In genomic region chr9:44085741-44086665, GRCm38 (mm10) we compare ENCODE assay signal across 9 mouse cellular contexts. TPM values are rescaled to one million over a fixed set of nuclear protein-coding genes. Genes with fewer than 3 reads are reported as not detected.
DNase-seq lines count a peak whose midpoint lies in the region; ATAC-seq and TF ChIP-seq lines count a peak whose summit lies in the region.
"Had no signal": no experiment of that assay in that cellular context is flagged by ENCODE, and none has a peak within 500 bp of the region (broad histone marks: within the 10 kb centered on the region; RNA-seq: fewer than 3 reads in every experiment).

No protein-coding gene starts in this region.

- no peak for DNase-seq in cerebellum, postnatal 4 days (ENCODE audit: low spot score in 2 of 2)
- DNase-seq in cerebellum, postnatal 25 days, result peak; percentile 93 to 96
- DNase-seq in heart, adult 8-10 months (ENCODE audit: low spot score), result peak; percentile 62
- DNase-seq in kidney, adult 2 months, result peak; percentile 88
- no peak for DNase-seq in thymus, postnatal 4 days

- no peaks in the 10 kb centered on the region for H3K27me3 ChIP-seq in kidney, adult 2 months (replicated peaks; ENCODE audit: control insufficient read depth, insufficient read depth, low read length)
- H3K27me3 ChIP-seq in liver, embryonic 12.5 days (replicated peaks), result peaks cover 83% of the 10 kb centered on the region
- 0 out of 2 replicates have a peak, but pooled peaks cover 6% of the 10 kb centered on the region for H3K27me3 ChIP-seq in stomach, embryonic 14.5 days (ENCODE audit: control insufficient read depth, insufficient read depth, low read length)

- no peak for TF ChIP-seq CTCF in kidney, adult 2 months (conservative IDR thresholded peaks at IDR 0.05; ENCODE audit: insufficient read depth, insufficient read length, low read depth, low read length)

- H3K27ac ChIP-seq in kidney, adult 2 months (ENCODE audit: insufficient read depth, low read depth, low read length), result peak overlapping the region; percentile 99
- H3K27ac ChIP-seq in liver, embryonic 12.5 days, result no peak overlapping the region
- H3K27ac ChIP-seq in stomach, embryonic 14.5 days (ENCODE audit: low read length), result no peak overlapping the region
- H3K27ac ChIP-seq: liver, embryonic 14.5 days had no signal

- H3K4me3 ChIP-seq in kidney, adult 2 months (ENCODE audit: insufficient read depth, low read depth, low read length), result peak overlapping the region; percentile 81
- no peak overlapping the region for H3K4me3 ChIP-seq in liver, embryonic 12.5 days
- no peak overlapping the region; the same call in 1 of the 2 replicates for H3K4me3 ChIP-seq in stomach, embryonic 14.5 days (ENCODE audit: low read depth, low read length)

- peaks cover 4% of the 10 kb centered on the region for H3K36me3 ChIP-seq in kidney, adult 2 months (ENCODE audit: control insufficient read depth, insufficient read depth, low read length)
- no peaks in the 10 kb centered on the region for H3K36me3 ChIP-seq in liver, embryonic 12.5 days
- peaks cover 3% of the 10 kb centered on the region; the same call in 1 of the 2 replicates for H3K36me3 ChIP-seq in stomach, embryonic 14.5 days (ENCODE audit: control insufficient read depth, insufficient read depth, low read length)

- TF ChIP-seq POLR2A in kidney, adult 2 months (IDR thresholded peaks at IDR 0.05; ENCODE audit: low read depth, low read length), result peak; percentile 66

- no peak overlapping the region for H3K9ac ChIP-seq in liver, embryonic 12.5 days
- no peak overlapping the region for H3K9ac ChIP-seq in stomach, embryonic 14.5 days (replicated peaks; ENCODE audit: low read depth, low read length)
- H3K9ac ChIP-seq: liver, embryonic 14.5 days had no signal

- ATAC-seq in cerebellum, adult (ENCODE audit: insufficient number of reproducible peaks, low FRiP score, low TSS enrichment), result peak; percentile 33; the same call in 1 of the 2 replicates
- no peak for ATAC-seq in liver, embryonic 12.5 days
- no peak for ATAC-seq in stomach, embryonic 14.5 days (ENCODE audit: insufficient number of reproducible peaks, insufficient read depth, low FRiP score, low read depth)

- H3K4me2 ChIP-seq in liver, embryonic 12.5 days, result peak overlapping the region; percentile 96
- peak overlapping the region; percentile 99 for H3K4me2 ChIP-seq in stomach, embryonic 14.5 days (replicated peaks; ENCODE audit: low read depth, low read length)

- WGBS in kidney, adult 2 months, result 46% methylated on average over 15 of the region's 15 CpGs
- 68% methylated on average over 15 of the region's 15 CpGs for WGBS in liver, embryonic 12.5 days (ENCODE audit: insufficient replicate concordance)
- 69% methylated on average over 15 of the region's 15 CpGs for WGBS in stomach, embryonic 14.5 days

- no peaks in the 10 kb centered on the region for H3K9me3 ChIP-seq in liver, embryonic 12.5 days (replicated peaks)
- no peaks in the 10 kb centered on the region for H3K9me3 ChIP-seq in stomach, embryonic 14.5 days (ENCODE audit: control insufficient read depth, low read depth, low read length)

- H3K4me1 ChIP-seq in kidney, adult 2 months (ENCODE audit: control insufficient read depth, insufficient read depth, low read length), result peaks cover 19% of the 10 kb centered on the region
- H3K4me1 ChIP-seq in liver, embryonic 12.5 days, result peaks cover 62% of the 10 kb centered on the region
- peaks cover 26% of the 10 kb centered on the region for H3K4me1 ChIP-seq in stomach, embryonic 14.5 days (ENCODE audit: control insufficient read depth, insufficient read depth, low read length)

RNA-seq across cellular contexts. Expression of gene Mfrp, which starts 15.5 kb away (rescaled TPM):
- not detected for total RNA-seq in heart, adult 8-10 months (2022)
- polyA plus RNA-seq in kidney, adult 2 months (2012; rRNA removed), result 4.4 and 5.4 TPM in 2 replicates
- 0.11 TPM in 1 of 2 replicates, not detected in the other for polyA plus RNA-seq in liver, embryonic 12.5 days (2016; fragmentation: Nextera tagmentation; extraction: Ambion mirVana)
- 0.26 and 0.28 TPM in 2 replicates for polyA plus RNA-seq in stomach, embryonic 14.5 days (2014; fragmentation: Nextera tagmentation; extraction: Ambion mirVana)
- polyA plus RNA-seq: liver, embryonic 14.5 days had no signal

RNA-seq across cellular contexts. Expression of gene Usp2, which starts 19.2 kb away (rescaled TPM):
- total RNA-seq in heart, adult 8-10 months (2022), result 100 to 1,000 TPM; 160 to 205 (median 195) TPM
- polyA plus RNA-seq in kidney, adult 2 months (2012; rRNA removed), result 55.5 and 66.8 TPM in 2 replicates
- polyA plus RNA-seq in liver, embryonic 12.5 days (2016; fragmentation: Nextera tagmentation; extraction: Ambion mirVana), result 1.8 and 3.9 TPM in 2 replicates
- 10.5 and 15.0 TPM in 2 replicates for polyA plus RNA-seq in stomach, embryonic 14.5 days (2014; fragmentation: Nextera tagmentation; extraction: Ambion mirVana)

RNA-seq across cellular contexts. Expression of gene C1qtnf5, which starts 21.0 kb away (rescaled TPM):
- total RNA-seq in heart, adult 8-10 months (2022), result 10 to 100 TPM in 1 of 4 experiments, 1 to 10 TPM in 3; 7.6 to 12.9 (median 8.9) TPM
- polyA plus RNA-seq in kidney, adult 2 months (2012; rRNA removed), result 16.8 and 19.6 TPM in 2 replicates
- 0.23 and 0.28 TPM in 2 replicates for polyA plus RNA-seq in liver, embryonic 12.5 days (2016; fragmentation: Nextera tagmentation; extraction: Ambion mirVana)
- 2.3 and 2.8 TPM in 2 replicates for polyA plus RNA-seq in stomach, embryonic 14.5 days (2014; fragmentation: Nextera tagmentation; extraction: Ambion mirVana)

RNA-seq across cellular contexts. Expression of gene Gm49380, which starts 27.3 kb away (rescaled TPM):
- under 1 TPM; 0.11 to 0.47 (median 0.30) TPM for total RNA-seq in heart, adult 8-10 months (2022)
- not detected in 2 replicates for polyA plus RNA-seq in kidney, adult 2 months (2012; rRNA removed)
- polyA plus RNA-seq in liver, embryonic 12.5 days (2016; fragmentation: Nextera tagmentation; extraction: Ambion mirVana), result not detected in 2 replicates
- polyA plus RNA-seq in stomach, embryonic 14.5 days (2014; fragmentation: Nextera tagmentation; extraction: Ambion mirVana), result 0.43 and 0.52 TPM in 2 replicates

RNA-seq across cellular contexts. Expression of gene Rnf26, which starts 27.3 kb away (rescaled TPM):
- 1 to 10 TPM; 5.2 to 7.0 (median 6.4) TPM for total RNA-seq in heart, adult 8-10 months (2022)
- 28.8 and 30.9 TPM in 2 replicates for polyA plus RNA-seq in kidney, adult 2 months (2012; rRNA removed)
- 57.6 and 58.7 TPM in 2 replicates for polyA plus RNA-seq in liver, embryonic 12.5 days (2016; fragmentation: Nextera tagmentation; extraction: Ambion mirVana)
- 61.7 and 66.7 TPM in 2 replicates for polyA plus RNA-seq in stomach, embryonic 14.5 days (2014; fragmentation: Nextera tagmentation; extraction: Ambion mirVana)

Comparison
In these comparisons a context has a peak if more than half of its experiments do, and no peak if none do; other contexts are left out.
1. DNase-seq: peak in cerebellum, postnatal 25 days (2 of 2), heart, adult 8-10 months (single experiment) and kidney, adult 2 months (single experiment); none in cerebellum, postnatal 4 days (0 of 2) and thymus, postnatal 4 days (single experiment).